Mouse (Mus musculus) hindbrain, embryonic 12.5 days (tissue): ENCODE measurements around the gene Itpr3. TPM values are rescaled to one million over a fixed set of nuclear protein-coding genes. Genes with fewer than 3 reads are reported as not detected.
A peak's percentile ranks its signal among the peaks of the same experiment; 100 is the strongest.

Experiments used
- ATAC-seq: fragments of 200-750 bp; cut with Nextera tagmentation; 2 replicates; pipeline ENCODE4 v1.8.0; 2017; ENCODE audit warnings: moderate TSS enrichment; ENCODE audit not compliant: low FRiP score
- H3K27ac ChIP-seq: fragments of 300-500 bp; sonication (generic); 2 replicates; pipeline ENCODE4 v1.5.1; 2016; ENCODE audit warnings: mild to moderate bottlenecking
- H3K27me3 ChIP-seq: fragments of 300-500 bp; sonication (generic); 2 replicates; pipeline ENCODE4 v1.6.1; 2016; ENCODE audit warnings: mild to moderate bottlenecking
- H3K36me3 ChIP-seq: fragments of 300-500 bp; sonication (generic); 2 replicates; pipeline ENCODE4 v1.6.1; 2016; ENCODE audit warnings: mild to moderate bottlenecking
- H3K4me1 ChIP-seq: fragments of 300-500 bp; sonication (generic); 2 replicates; pipeline ENCODE4 v1.6.1; 2016
- H3K4me2 ChIP-seq: fragments of 300-500 bp; sonication (generic); replicated peaks from 2 replicates; pipeline ENCODE4 v1.6.1; 2016; ENCODE audit warnings: mild to moderate bottlenecking
- H3K4me3 ChIP-seq: fragments of 300-500 bp; sonication (generic); 2 replicates; pipeline ENCODE4 v1.5.1; 2016; ENCODE audit warnings: mild to moderate bottlenecking
- H3K9ac ChIP-seq: fragments of 300-500 bp; sonication (generic); 2 replicates; pipeline ENCODE4 v1.6.1; 2016; ENCODE audit warnings: mild to moderate bottlenecking, moderate library complexity
- H3K9me3 ChIP-seq: fragments of 300-500 bp; sonication (generic); replicated peaks from 2 replicates; pipeline ENCODE4 v1.6.1; 2016; ENCODE audit warnings: mild to moderate bottlenecking
- WGBS: fragments of 180-500 bp; shearing (Covaris S2); methylation state at CpG from one replicate; pipeline ENCODE4 v1.1.7; 2016; 5-methylcytosine and 5-hydroxymethylcytosine counted together
- polyA plus RNA-seq: library from polyadenylated mRNA; unstranded; fragments of >200 nt; fragmentation: Nextera tagmentation; extraction: Ambion mirVana; gene quantifications from 2 replicates; pipeline ENCODE4 v1.2.1, GENCODE M21; 2016

Gene Itpr3
- polyA plus RNA-seq, 1 experiment from 2014 or later = 2.8 TPM

DNA sequence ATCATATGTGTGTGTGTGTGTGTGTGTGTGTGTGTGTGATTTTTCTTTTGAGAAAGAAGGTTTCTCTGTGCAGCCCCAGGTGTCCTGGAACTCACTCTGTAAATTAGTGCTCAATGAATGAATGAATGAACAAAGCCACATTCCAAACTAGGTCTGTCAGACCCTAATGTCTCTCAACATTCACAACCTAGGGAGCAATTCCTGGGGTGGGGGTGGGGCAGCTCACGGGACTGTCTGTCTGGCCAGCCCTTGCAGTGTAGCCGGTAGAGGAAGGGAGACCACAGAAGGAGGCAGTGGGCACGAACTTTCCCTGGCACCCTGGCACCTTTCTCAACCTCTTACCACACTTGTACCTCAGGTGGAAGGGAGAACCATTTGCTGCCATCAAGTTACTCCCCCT lies 77.6 kb downstream of the Itpr3 start:
- WGBS = 29% methylated on average over 3 of the region's 3 CpGs
- no peak overlapping the region for H3K4me3 ChIP-seq

GRCm38 (mm10) chr17:27138396-27138795 lies 81.3 kb downstream of the Itpr3 start:
- ATAC-seq = no peak
- WGBS = 71% methylated on average over 9 of the region's 9 CpGs
- Histone ChIP-seq H3K9me3 (no peaks in the 10 kb centered on the region), H3K4me2 (no peak overlapping the region), H3K27me3 (peaks cover 7% of the 10 kb centered on the region; the same call in 1 of the 2 replicates), H3K36me3 (no peaks in the 10 kb centered on the region), H3K9ac (no peak overlapping the region), H3K4me3 (no peak overlapping the region), H3K4me1 (peaks cover 45% of the 10 kb centered on the region), H3K27ac (no peak overlapping the region)

More for the DNA sequence above, 77.6 kb downstream of the Itpr3 start:
- peaks cover 7% of the 10 kb centered on the region; the same call in 1 of the 2 replicates for H3K27me3 ChIP-seq
- no peaks in the 10 kb centered on the region for H3K9me3 ChIP-seq
- no peak overlapping the region for H3K9ac ChIP-seq
- ATAC-seq = no peak
- H3K36me3 ChIP-seq = no peaks in the 10 kb centered on the region
- H3K4me2 ChIP-seq = no peak overlapping the region
- no peak overlapping the region for H3K27ac ChIP-seq
- H3K4me1 ChIP-seq = peaks cover 54% of the 10 kb centered on the region

DNA sequence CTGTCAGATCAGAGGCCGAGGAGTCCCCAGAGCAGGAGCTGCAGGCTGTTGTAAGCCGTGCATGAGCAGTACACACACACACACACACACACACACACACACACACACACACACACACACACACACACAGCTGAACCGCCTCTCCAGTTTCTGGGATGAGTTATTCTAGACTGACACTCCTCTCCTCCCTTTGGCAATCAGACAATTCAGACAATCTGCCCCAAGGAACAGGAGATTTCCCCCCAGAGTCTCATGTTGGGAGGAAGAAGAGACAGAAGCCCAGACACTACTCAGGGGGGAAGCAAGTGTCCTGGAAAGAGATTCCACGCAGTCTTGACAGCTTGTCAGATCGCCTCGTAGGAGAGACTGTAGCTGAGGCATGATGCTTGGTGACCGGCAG lies 82.2 kb downstream of the Itpr3 start:
- Histone ChIP-seq H3K27me3 (peaks cover 7% of the 10 kb centered on the region; the same call in 1 of the 2 replicates), H3K9ac (no peak overlapping the region), H3K4me2 (no peak overlapping the region), H3K9me3 (no peaks in the 10 kb centered on the region), H3K27ac (peak overlapping the region; percentile 68), H3K4me1 (peaks cover 46% of the 10 kb centered on the region), H3K4me3 (no peak overlapping the region), H3K36me3 (no peaks in the 10 kb centered on the region)
- ATAC-seq = no peak
- 39% methylated on average over 7 of the region's 7 CpGs for WGBS

DNA sequence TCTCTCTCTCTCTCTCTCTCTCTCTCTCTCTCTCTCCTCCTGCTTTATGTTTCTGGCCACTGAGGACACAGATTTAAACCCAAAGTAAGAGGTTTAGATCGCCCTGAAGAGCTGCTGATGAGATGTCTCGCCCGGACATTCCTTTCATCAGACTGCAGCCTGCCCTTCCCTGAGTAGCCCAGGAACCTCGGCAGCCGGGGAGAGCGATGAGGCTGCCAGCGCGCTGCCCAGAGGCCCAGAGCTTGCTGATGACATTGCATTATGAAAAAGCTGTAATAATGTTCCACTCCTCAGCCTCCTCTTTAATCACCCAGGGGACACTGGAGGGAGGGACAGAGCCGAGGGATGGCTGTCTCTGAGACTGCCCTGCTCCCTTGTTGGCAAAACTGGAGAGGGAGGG lies 83.2 kb downstream of the Itpr3 start:
- H3K9me3 ChIP-seq = no peaks in the 10 kb centered on the region
- H3K4me3 ChIP-seq = no peak overlapping the region
- ATAC-seq = no peak
- peak overlapping the region; percentile 68 for H3K27ac ChIP-seq
- no peak overlapping the region for H3K4me2 ChIP-seq
- no peak overlapping the region for H3K9ac ChIP-seq
- 44% methylated on average over 9 of the region's 9 CpGs for WGBS
- no peaks in the 10 kb centered on the region for H3K36me3 ChIP-seq
- peaks cover 51% of the 10 kb centered on the region for H3K4me1 ChIP-seq
- H3K27me3 ChIP-seq = 0 out of 2 replicates have a peak, but pooled peaks cover 3% of the 10 kb centered on the region

DNA sequence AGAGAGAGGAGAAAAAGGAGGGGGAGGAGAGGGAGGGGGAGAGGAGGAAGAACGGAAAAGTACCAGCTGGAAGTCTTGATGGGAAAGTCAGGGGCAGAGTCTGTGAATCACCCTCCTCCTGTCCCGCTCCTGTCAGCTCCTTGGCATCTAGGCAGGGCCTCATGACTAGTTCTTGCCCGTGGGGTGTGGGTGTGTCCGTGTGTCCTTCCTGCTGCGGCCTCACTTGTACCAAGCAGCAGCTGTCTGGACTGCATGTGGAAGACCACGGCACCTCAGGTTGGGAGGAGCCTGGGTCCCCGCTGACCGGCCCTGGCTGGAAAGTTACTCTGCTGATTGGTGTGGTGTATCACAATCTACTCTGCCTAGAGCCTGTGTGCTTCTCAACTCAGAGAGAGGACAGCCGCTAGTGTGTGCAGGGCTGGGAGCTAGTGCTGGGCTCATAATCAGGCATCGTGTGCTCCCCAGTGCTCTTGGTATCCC lies 84.9 kb downstream of the Itpr3 start:
- Histone ChIP-seq H3K4me2 (no peak overlapping the region), H3K36me3 (no peaks in the 10 kb centered on the region), H3K4me3 (no peak overlapping the region), H3K9ac (no peak overlapping the region), H3K27me3 (no peaks in the 10 kb centered on the region), H3K4me1 (peaks cover 64% of the 10 kb centered on the region), H3K27ac (0 out of 2 replicates have a peak overlapping the region, but pooled peaks have one; percentile 17), H3K9me3 (no peaks in the 10 kb centered on the region)
- 49% methylated on average over 10 of the region's 10 CpGs for WGBS
- no peak for ATAC-seq

- WGBS = 74% methylated on average over 4 of the region's 4 CpGs
- Histone ChIP-seq H3K4me2 (no peak overlapping the region), H3K4me3 (no peak overlapping the region), H3K27me3 (no peaks in the 10 kb centered on the region), H3K9ac (no peak overlapping the region), H3K4me1 (peaks cover 64% of the 10 kb centered on the region), H3K36me3 (no peaks in the 10 kb centered on the region), H3K9me3 (no peaks in the 10 kb centered on the region), H3K27ac (no peak overlapping the region)
- ATAC-seq = no peak
These were observed 87.0 kb downstream of the Itpr3 start for GRCm38 (mm10) chr17:27144152-27144551.

- ATAC-seq = no peak
- H3K27ac ChIP-seq = 0 out of 2 replicates have a peak overlapping the region, but pooled peaks have one; percentile 4
- 0 out of 2 replicates have a peak, but pooled peaks cover under 1% of the 10 kb centered on the region for H3K27me3 ChIP-seq
- peaks cover 61% of the 10 kb centered on the region for H3K4me1 ChIP-seq
- no peaks in the 10 kb centered on the region for H3K36me3 ChIP-seq
- WGBS = 28% methylated on average over 8 of the region's 8 CpGs
- no peaks in the 10 kb centered on the region for H3K9me3 ChIP-seq
- H3K4me3 ChIP-seq = no peak overlapping the region
- H3K4me2 ChIP-seq = no peak overlapping the region
- no peak overlapping the region for H3K9ac ChIP-seq
These were observed 89.3 kb downstream of the Itpr3 start for GRCm38 (mm10) chr17:27146323-27146923.

- ATAC-seq = no peak
- H3K4me2 ChIP-seq = no peak overlapping the region
- peaks cover 48% of the 10 kb centered on the region for H3K4me1 ChIP-seq
- 75% methylated on average over 7 of the region's 7 CpGs for WGBS
- no peaks in the 10 kb centered on the region for H3K9me3 ChIP-seq
- no peaks in the 10 kb centered on the region for H3K36me3 ChIP-seq
- H3K27ac ChIP-seq = no peak overlapping the region
- H3K4me3 ChIP-seq = no peak overlapping the region
- no peak overlapping the region for H3K9ac ChIP-seq
- H3K27me3 ChIP-seq = 0 out of 2 replicates have a peak, but pooled peaks cover 2% of the 10 kb centered on the region
These were observed 93.8 kb downstream of the Itpr3 start for GRCm38 (mm10) chr17:27150871-27151270.

GRCm38 (mm10) chr17:27151411-27151810 lies 94.3 kb downstream of the Itpr3 start:
- WGBS = 66% methylated on average over 8 of the region's 8 CpGs
- Histone ChIP-seq H3K4me3 (no peak overlapping the region), H3K4me2 (no peak overlapping the region), H3K36me3 (no peaks in the 10 kb centered on the region), H3K27me3 (0 out of 2 replicates have a peak, but pooled peaks cover 2% of the 10 kb centered on the region), H3K9ac (no peak overlapping the region), H3K27ac (no peak overlapping the region), H3K4me1 (peaks cover 46% of the 10 kb centered on the region), H3K9me3 (no peaks in the 10 kb centered on the region)
- ATAC-seq = no peak

- Histone ChIP-seq H3K36me3 (no peaks in the 10 kb centered on the region), H3K9me3 (no peaks in the 10 kb centered on the region), H3K4me2 (no peak overlapping the region), H3K9ac (no peak overlapping the region), H3K4me3 (no peak overlapping the region), H3K27ac (no peak overlapping the region), H3K27me3 (0 out of 2 replicates have a peak, but pooled peaks cover 2% of the 10 kb centered on the region), H3K4me1 (peaks cover 39% of the 10 kb centered on the region)
- 55% methylated on average over 8 of the region's 8 CpGs for WGBS
- no peak for ATAC-seq
These were observed 96.0 kb downstream of the Itpr3 start for GRCm38 (mm10) chr17:27152976-27153723.

DNA sequence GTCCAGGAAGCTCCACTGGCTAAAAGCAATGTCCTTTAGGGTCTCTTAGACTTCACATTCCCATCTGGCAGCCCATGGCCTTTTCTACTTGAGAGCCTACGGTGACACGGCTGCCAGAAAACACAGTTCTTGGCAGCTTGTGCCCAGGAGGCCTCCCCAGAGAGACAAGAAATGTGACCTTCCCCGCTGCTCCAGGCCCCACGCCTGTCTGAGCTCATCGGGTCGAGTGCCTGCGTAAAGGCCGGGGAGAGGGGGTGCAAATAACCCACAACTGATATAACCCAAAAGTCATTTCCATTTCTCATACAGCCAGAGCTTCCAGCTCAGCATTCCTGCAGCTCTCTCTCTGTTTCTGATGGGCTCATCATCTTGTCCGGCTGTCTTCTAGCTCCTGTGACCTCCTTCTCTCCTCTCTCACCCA lies 96.7 kb downstream of the Itpr3 start:
- Histone ChIP-seq H3K4me2 (no peak overlapping the region), H3K27ac (no peak overlapping the region), H3K4me3 (no peak overlapping the region), H3K27me3 (0 out of 2 replicates have a peak, but pooled peaks cover 5% of the 10 kb centered on the region), H3K4me1 (peaks cover 33% of the 10 kb centered on the region), H3K36me3 (no peaks in the 10 kb centered on the region), H3K9ac (0 out of 2 replicates have a peak overlapping the region, but pooled peaks have one; percentile 23), H3K9me3 (no peaks in the 10 kb centered on the region)
- no peak for ATAC-seq
- WGBS = 63% methylated on average over 9 of the region's 9 CpGs

DNA sequence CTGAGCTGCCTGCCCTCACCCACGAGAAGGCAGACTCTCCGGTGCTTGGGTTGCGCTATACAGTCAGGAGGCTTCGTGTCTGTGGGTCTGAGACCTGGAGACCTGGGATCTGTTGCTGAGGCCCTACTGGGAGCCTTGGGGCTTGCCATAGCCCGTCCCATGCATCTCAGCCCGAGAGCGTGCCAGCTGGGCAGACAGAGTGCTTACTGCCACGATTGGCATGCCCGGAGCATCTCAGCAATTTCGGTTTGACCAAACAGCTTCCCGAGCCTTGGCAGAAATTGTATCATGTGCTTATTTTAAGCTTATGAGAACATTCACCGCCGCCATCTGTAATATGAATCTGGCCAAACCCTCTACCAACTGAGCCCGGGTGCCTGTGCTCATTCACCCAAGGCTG lies 97.2 kb downstream of the Itpr3 start:
- 0 out of 2 replicates have a peak overlapping the region, but pooled peaks have one; percentile 23 for H3K9ac ChIP-seq
- H3K36me3 ChIP-seq = no peaks in the 10 kb centered on the region
- peaks cover 30% of the 10 kb centered on the region for H3K4me1 ChIP-seq
- no peak overlapping the region for H3K4me3 ChIP-seq
- 0 out of 2 replicates have a peak, but pooled peaks cover 5% of the 10 kb centered on the region for H3K27me3 ChIP-seq
- no peak overlapping the region for H3K27ac ChIP-seq
- no peak overlapping the region for H3K4me2 ChIP-seq
- H3K9me3 ChIP-seq = no peaks in the 10 kb centered on the region
- WGBS = 89% methylated on average over 14 of the region's 14 CpGs
- no peak for ATAC-seq
